Mouse (Mus musculus) thymus, adult 2 months (tissue): ENCODE results near the gene Hmga1b. TPM values are rescaled to one million over a fixed set of nuclear protein-coding genes. Genes with fewer than 3 reads are reported as not detected.

Experiments used
- DNase-seq: peaks from one replicate; pipeline ENCODE4 v3.0.0; 2021
- H3K27ac ChIP-seq: fragments of 200-500 bp; 2 replicates; pipeline ENCODE4 v1.5.1; 2012; ENCODE audit warnings: low read length, control low read depth; ENCODE audit not compliant: control insufficient read depth, insufficient read depth
- H3K27me3 ChIP-seq: fragments of 200-500 bp; 2 replicates; pipeline ENCODE4 v1.6.1; 2012; ENCODE audit warnings: mild to moderate bottlenecking, low read length, moderate library complexity, mixed read lengths; ENCODE audit not compliant: control insufficient read depth, insufficient read depth
- H3K36me3 ChIP-seq: fragments of 200-500 bp; 2 replicates; pipeline ENCODE4 v1.6.1; 2012; ENCODE audit warnings: mild to moderate bottlenecking, low read length, moderate library complexity; ENCODE audit not compliant: control insufficient read depth, insufficient read depth
- H3K4me1 ChIP-seq: fragments of 200-500 bp; replicated peaks from 2 replicates; pipeline ENCODE4 v1.6.1; 2012; ENCODE audit warnings: low read length; ENCODE audit not compliant: control insufficient read depth, insufficient read depth
- H3K4me3 ChIP-seq: fragments of 200-500 bp; 2 replicates; pipeline ENCODE4 v1.5.1; 2012; ENCODE audit warnings: mild to moderate bottlenecking, low read length, control low read depth, moderate library complexity; ENCODE audit not compliant: control insufficient read depth, insufficient read depth
- CTCF ChIP-seq: fragments of 200-500 bp; IDR thresholded peaks from 2 replicates; pipeline ENCODE4 v1.5.1; 2012; ENCODE audit warnings: mild to moderate bottlenecking, control low read depth, low read length, moderate library complexity, borderline replicate concordance; ENCODE audit not compliant: control insufficient read depth, poor library complexity, insufficient read depth; ENCODE audit errors: extremely low read depth
- POLR2A ChIP-seq: fragments of 200-500 bp; IDR thresholded peaks from 2 replicates; pipeline ENCODE4 v1.6.1; 2012; ENCODE audit warnings: mild to moderate bottlenecking, low read length, control low read depth, moderate library complexity; ENCODE audit not compliant: control insufficient read depth, poor library complexity, insufficient read depth; ENCODE audit errors: extremely low read depth
- WGBS: fragments of 180-500 bp; shearing (Covaris S2); methylation state at CpG from one replicate; pipeline ENCODE4 v1.1.7; 2018; 5-methylcytosine and 5-hydroxymethylcytosine counted together
- polyA plus RNA-seq: library from polyadenylated mRNA; depleted of rRNA; stranded (reverse); fragments of >200 nt; gene quantifications from 2 replicates; pipeline ENCODE4 v1.2.3, GENCODE M21; 2012

Hmga1b gene
- polyA plus RNA-seq, 1 experiment: 3.3 TPM

- TF ChIP-seq CTCF (peak; percentile 81; the same call in 1 of the 2 replicates), POLR2A (no peak)
- no peak overlapping the region for H3K4me3 ChIP-seq
- peak; percentile 92 for DNase-seq
- H3K27me3 ChIP-seq: no peaks in the 10 kb centered on the region; the same call in 1 of the 2 replicates
- no peaks in the 10 kb centered on the region for H3K36me3 ChIP-seq
- no peak overlapping the region for H3K27ac ChIP-seq
- H3K4me1 ChIP-seq: peaks cover 18% of the 10 kb centered on the region
- 16% methylated on average over 17 of the region's 17 CpGs for WGBS
These were observed 42.1 kb upstream of the Hmga1b start for GRCm38 (mm10) chr11:120720450-120720849.

GRCm38 (mm10) chr11:120721124-120722066 lies 41.2 kb upstream of the Hmga1b start, which contains the start of gene Rac3:
Rac3 (plus strand) TSS chr11:120721470.
- DNase-seq: peak; percentile 64
- H3K4me3 ChIP-seq: peak within 1 kb of the TSS; percentile 42
- no peaks in the 10 kb centered on the region for H3K36me3 ChIP-seq
- no peaks in the 10 kb centered on the region; the same call in 1 of the 2 replicates for H3K27me3 ChIP-seq
- peaks cover 18% of the 10 kb centered on the region for H3K4me1 ChIP-seq
- no peak within 1 kb of the TSS for H3K27ac ChIP-seq
- no peak for TF ChIP-seq POLR2A
- no peak for TF ChIP-seq CTCF
- 3% methylated on average over 85 of the region's 90 CpGs for WGBS

GRCm38 (mm10) chr11:120722067-120722630 lies 40.4 kb upstream of the Hmga1b start:
- no peak overlapping the region for H3K27ac ChIP-seq
- peak overlapping the region; percentile 42 for H3K4me3 ChIP-seq
- 22% methylated on average over 21 of the region's 21 CpGs for WGBS
- no peaks in the 10 kb centered on the region; the same call in 1 of the 2 replicates for H3K27me3 ChIP-seq
- no peak for DNase-seq
- TF ChIP-seq CTCF (no peak), POLR2A (no peak)
- no peaks in the 10 kb centered on the region for H3K36me3 ChIP-seq
- peaks cover 23% of the 10 kb centered on the region for H3K4me1 ChIP-seq

GRCm38 (mm10) chr11:120722761-120723382 lies 39.7 kb upstream of the Hmga1b start:
- TF ChIP-seq CTCF (no peak), POLR2A (no peak)
- no peak for DNase-seq
- Histone ChIP-seq H3K4me1 (peaks cover 23% of the 10 kb centered on the region), H3K27me3 (no peaks in the 10 kb centered on the region; the same call in 1 of the 2 replicates), H3K36me3 (no peaks in the 10 kb centered on the region), H3K27ac (no peak overlapping the region), H3K4me3 (no peak overlapping the region)
- WGBS: 96% methylated on average over 11 of the region's 11 CpGs

- 95% methylated on average over 7 of the region's 7 CpGs for WGBS
- no peak for DNase-seq
- Histone ChIP-seq H3K36me3 (no peaks in the 10 kb centered on the region), H3K4me3 (no peak overlapping the region), H3K4me1 (peaks cover 23% of the 10 kb centered on the region), H3K27ac (no peak overlapping the region), H3K27me3 (no peaks in the 10 kb centered on the region; the same call in 1 of the 2 replicates)
- TF ChIP-seq POLR2A (no peak), CTCF (no peak)
These were observed 39.1 kb upstream of the Hmga1b start for GRCm38 (mm10) chr11:120723509-120723908.
